Mouse (Mus musculus) adrenal gland, adult 10 weeks (tissue): Measurements from ENCODE around the gene Gm14418. TPM values are rescaled to one million over a fixed set of nuclear protein-coding genes. Genes with fewer than 3 reads are reported as not detected.

Experiments used
- polyA plus RNA-seq: library from polyadenylated mRNA; stranded (reverse); fragments of 350-450 nt; fragmentation: Illumina TruSeq; extraction: RNeasy Lipid Tissue Mini Kit (QIAGEN cat#74804); gene quantifications from one replicate; pipeline ENCODE4 v1.2.3, GENCODE M21; 2014; ENCODE audit warnings: low read depth, low replicate concordance

The Gm14418 gene
- polyA plus RNA-seq, result 28.6 TPM

DNA sequence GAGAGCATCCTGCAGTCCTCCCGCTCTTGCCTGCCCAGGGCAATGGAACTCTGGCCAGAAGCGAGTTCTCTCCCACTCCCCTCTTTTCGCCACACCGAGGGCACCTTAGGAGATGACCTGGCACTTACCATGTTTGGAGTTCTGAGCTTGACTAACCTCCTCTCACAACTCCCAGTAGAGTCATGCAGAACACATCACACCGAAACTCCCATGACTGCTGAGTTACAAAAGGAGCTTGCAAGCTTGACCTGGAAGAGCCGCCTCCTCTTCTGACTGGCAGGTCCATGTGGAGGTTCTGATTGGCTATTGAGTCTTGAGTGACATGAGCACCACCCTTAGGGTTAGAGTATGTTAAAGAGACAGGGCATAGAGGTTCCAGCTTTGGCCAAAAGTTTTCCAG is at the start of gene Gm14418:
Gm14418 (minus strand) TSS at position 225 of the 400 bp plus-strand sequence.

Other genes starting within 250 kb of the Gm14418 start
- 124 TPM for gene Gm14410, start 191.9 kb downstream of the Gm14418 start, polyA plus RNA-seq
- gene Gm14409, start 131.3 kb downstream of the Gm14418 start, polyA plus RNA-seq, result not detected
- gene Gm14412, start 74.0 kb downstream of the Gm14418 start, polyA plus RNA-seq, result 22.6 TPM
- gene Zfp970, start 66.4 kb upstream of the Gm14418 start, polyA plus RNA-seq, result 96.9 TPM
- gene Gm14403, start 99.9 kb upstream of the Gm14418 start, polyA plus RNA-seq, result 108 TPM
- gene Gm14406, start 179.9 kb upstream of the Gm14418 start, polyA plus RNA-seq, result not detected